Mouse (Mus musculus) neutrophil, adult 59 days (primary cell): ENCODE measurements around the gene Klhl26. TPM values are rescaled to one million over a fixed set of nuclear protein-coding genes. Genes with fewer than 3 reads are reported as not detected.

ENCODE experiments used
- total RNA-seq, 2 experiments: library from RNA; stranded (reverse); gene quantifications; 1 replicate in 1 of 2; 2 replicates in 1 of 2; pipeline ENCODE4 v1.2.4; 2023

The Klhl26 gene
- total RNA-seq, result 1 to 10 TPM; 2.8 to 3.1 TPM

GRCm38 (mm10) chr8:70476333-70477268 lies at the start of gene Klhl26:
Gene Klhl26 (minus strand): TSS chr8:70476968.

GRCm38 (mm10) chr8:70510228-70510915 lies 33.6 kb upstream of the Klhl26 start, which contains the start of gene Uba52:
Gene Uba52 (minus strand): TSS chr8:70510801.

GRCm38 (mm10) chr8:70506328-70507026 lies 29.7 kb upstream of the Klhl26 start, which contains the start of gene Rex1bd:
Gene Rex1bd (minus strand): TSS chr8:70506752.

GRCm38 (mm10) chr8:70492664-70493640 lies 16.2 kb upstream of the Klhl26 start, which contains the start of gene Crlf1:
Gene Crlf1 (plus strand): TSS chr8:70493158.

GRCm38 (mm10) chr8:70486941-70487520 lies 10.3 kb upstream of the Klhl26 start, which contains the start of gene Tmem59l:
Gene Tmem59l (minus strand): TSS chr8:70487358.

GRCm38 (mm10) chr8:70439055-70439847 lies 37.5 kb downstream of the Klhl26 start, which contains the start of gene Crtc1:
Gene Crtc1 (minus strand): TSS chr8:70439579.

Other genes with a start within 250 kb of the Klhl26 start
- gene Sugp2, start 242.7 kb downstream of the Klhl26 start, total RNA-seq, result 10 to 100 TPM; 27.7 to 31.9 TPM
- 1 to 10 TPM; 4.2 to 5.7 TPM for gene Armc6, start 242.5 kb downstream of the Klhl26 start, total RNA-seq
- 1 to 10 TPM; 8.3 to 9.6 TPM for gene Homer3, start 194.1 kb downstream of the Klhl26 start, total RNA-seq
- 10 to 100 TPM; 32.1 to 32.3 TPM for gene Ddx49, start 174.5 kb downstream of the Klhl26 start, total RNA-seq
- gene Cope, start 174.4 kb downstream of the Klhl26 start, total RNA-seq, result 100 to 1,000 TPM; 104 to 110 TPM
- gene Cers1, start 161.2 kb downstream of the Klhl26 start, total RNA-seq, result not detected
- not detected for gene Gdf1, start 147.2 kb downstream of the Klhl26 start, total RNA-seq
- gene Upf1, start 123.7 kb downstream of the Klhl26 start, total RNA-seq, result 10 to 100 TPM; 49.1 to 49.4 TPM
- gene Comp, start 103.4 kb downstream of the Klhl26 start, total RNA-seq, result under 1 TPM; 0.24 to 0.78 TPM
- gene Crtc1, start 37.4 kb downstream of the Klhl26 start, total RNA-seq, result 1 to 10 TPM; 4.6 to 6.1 TPM
- gene Tmem59l, start 10.4 kb upstream of the Klhl26 start, total RNA-seq, result not detected
- gene Crlf1, start 16.2 kb upstream of the Klhl26 start, total RNA-seq, result not detected
- 10 to 100 TPM; 34.2 to 41.7 TPM for gene Rex1bd, start 29.8 kb upstream of the Klhl26 start, total RNA-seq
- 1,000 to 10,000 TPM; 1,079 to 1,154 TPM for gene Uba52, start 33.8 kb upstream of the Klhl26 start, total RNA-seq
- 100 to 1,000 TPM; 180 to 195 TPM for gene Fkbp8, start 50.8 kb upstream of the Klhl26 start, total RNA-seq
- gene Kxd1, start 51.0 kb upstream of the Klhl26 start, total RNA-seq, result 10 to 100 TPM; 35.5 to 41.3 TPM
- gene Ell, start 62.5 kb upstream of the Klhl26 start, total RNA-seq, result 10 to 100 TPM; 45.8 to 47.5 TPM
- gene Isyna1, start 117.4 kb upstream of the Klhl26 start, total RNA-seq, result 10 to 100 TPM; 36.3 to 37.9 TPM
- gene Ssbp4, start 131.9 kb upstream of the Klhl26 start, total RNA-seq, result 10 to 100 TPM; 56.0 to 61.5 TPM
- gene Lrrc25, start 139.2 kb upstream of the Klhl26 start, total RNA-seq, result 10 to 100 TPM; 80.6 to 91.2 TPM
- gene Gdf15, start 155.5 kb upstream of the Klhl26 start, total RNA-seq, result under 1 TPM; 0.46 to 0.67 TPM
- gene Pgpep1, start 183.4 kb upstream of the Klhl26 start, total RNA-seq, result 1 to 10 TPM; 2.9 to 3.7 TPM
- gene Lsm4, start 196.3 kb upstream of the Klhl26 start, total RNA-seq, result 10 to 100 TPM; 45.3 to 47.9 TPM
- gene Jund, start 222.0 kb upstream of the Klhl26 start, total RNA-seq, result 100 to 1,000 TPM; 528 to 702 TPM
- gene Iqcn, start 226.5 kb upstream of the Klhl26 start, total RNA-seq, result 1 to 10 TPM; 3.2 to 5.3 TPM
- under 1 TPM in 1 of 2 experiments, not detected in 1; 0.33 TPM for gene Gm3336, start 241.6 kb upstream of the Klhl26 start, total RNA-seq
- under 1 TPM; 0.62 to 0.80 TPM for gene Pde4c, start 246.8 kb upstream of the Klhl26 start, total RNA-seq